Mouse (Mus musculus) midbrain, embryonic 14.5 days (tissue): ENCODE data around the gene Fbxo36. TPM values are rescaled to one million over a fixed set of nuclear protein-coding genes. Genes with fewer than 3 reads are reported as not detected.
A peak's percentile ranks its signal among the peaks of the same experiment; 100 is the strongest.

Experiments used
- ATAC-seq: fragments of 200-750 bp; cut with Nextera tagmentation; 2 replicates; pipeline ENCODE4 v1.8.0; 2017; ENCODE audit warnings: moderate number of reproducible peaks, moderate library complexity; ENCODE audit not compliant: low FRiP score, low TSS enrichment
- DNase-seq: peaks from one replicate; pipeline ENCODE4 v3.0.0-alpha.2; 2015
- H3K27ac ChIP-seq: fragments of 300-500 bp; sonication (generic); replicated peaks from 2 replicates; pipeline ENCODE4 v1.5.1; 2014; ENCODE audit warnings: mild to moderate bottlenecking, low read depth, low read length, moderate library complexity
- H3K27me3 ChIP-seq: fragments of 300-500 bp; sonication (generic); 2 replicates; pipeline ENCODE4 v1.6.1; 2014; ENCODE audit warnings: low read length, control low read depth, mixed read lengths; ENCODE audit not compliant: control insufficient read depth, insufficient read depth
- H3K36me3 ChIP-seq: fragments of 300-500 bp; sonication (generic); 2 replicates; pipeline ENCODE4 v1.6.1; 2014; ENCODE audit warnings: low read length, control low read depth; ENCODE audit not compliant: control insufficient read depth, insufficient read depth
- H3K4me1 ChIP-seq: fragments of 300-500 bp; sonication (generic); 2 replicates; pipeline ENCODE4 v1.6.1; 2014; ENCODE audit warnings: mild to moderate bottlenecking, antibody characterized with exemption, low read length, control low read depth; ENCODE audit not compliant: control insufficient read depth, insufficient read depth
- H3K4me2 ChIP-seq: fragments of 300-500 bp; sonication (generic); 2 replicates; pipeline ENCODE4 v1.6.1; 2014; ENCODE audit warnings: mild to moderate bottlenecking, low read length, moderate library complexity
- H3K4me3 ChIP-seq: fragments of 300-500 bp; sonication (generic); replicated peaks from 2 replicates; pipeline ENCODE4 v1.5.1; 2014; ENCODE audit warnings: low read depth, low read length
- H3K9ac ChIP-seq: fragments of 300-500 bp; sonication (generic); replicated peaks from 2 replicates; pipeline ENCODE4 v1.6.1; 2014; ENCODE audit warnings: mild to moderate bottlenecking, low read length, moderate library complexity
- H3K9me3 ChIP-seq: fragments of 300-500 bp; sonication (generic); 2 replicates; pipeline ENCODE4 v1.6.1; 2016; ENCODE audit warnings: low read length, control low read depth, mixed read lengths; ENCODE audit not compliant: control insufficient read depth
- WGBS: fragments of 180-500 bp; shearing (Covaris S2); extraction: QIAGEN DNeasy Blood & Tissue Kit; methylation state at CpG from one replicate; pipeline ENCODE4 v1.1.7; 2014; 5-methylcytosine and 5-hydroxymethylcytosine counted together
- polyA plus RNA-seq: library from polyadenylated mRNA; unstranded; fragments of >200 nt; fragmentation: Nextera tagmentation; extraction: Ambion mirVana; gene quantifications from 2 replicates; pipeline ENCODE4 v1.2.1, GENCODE M21; 2014

Gene Fbxo36
- polyA plus RNA-seq, 1 experiment from 2014 or later: 6.3 TPM

DNA sequence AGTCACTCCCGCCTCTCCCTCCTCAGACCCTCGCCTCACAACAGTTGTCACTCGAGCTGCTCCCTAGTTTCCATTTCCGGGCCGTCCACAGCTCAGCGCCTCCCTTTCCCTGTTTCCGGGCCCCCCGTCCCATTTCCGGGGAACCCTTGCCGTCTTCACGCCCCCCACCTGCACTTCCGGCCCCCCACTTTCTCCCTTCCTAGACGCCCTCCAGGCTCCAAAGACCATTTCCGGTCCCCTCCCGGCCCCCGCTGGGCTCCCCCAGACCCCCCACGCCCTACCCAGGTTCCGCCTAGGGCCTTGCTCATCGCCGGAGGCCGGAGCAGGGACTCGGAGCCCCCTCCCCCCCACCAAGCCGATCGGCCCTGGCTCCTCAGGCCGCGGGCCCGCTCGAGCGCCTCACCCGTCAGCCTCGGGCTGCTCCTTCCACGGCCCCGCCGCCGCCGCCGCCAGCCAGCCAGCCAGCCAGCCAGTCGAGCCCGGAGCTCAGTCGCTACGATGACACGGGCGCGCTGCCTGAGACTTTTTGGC is 955 bp upstream of the Fbxo36 start:
- WGBS: under 1% methylated on average over 41 of the region's 44 CpGs
- Histone ChIP-seq H3K4me3 (peak overlapping the region; percentile 80), H3K27ac (peak overlapping the region; percentile 98), H3K27me3 (no peaks in the 10 kb centered on the region), H3K4me1 (peaks cover 25% of the 10 kb centered on the region), H3K4me2 (peak overlapping the region; percentile 79), H3K9ac (peak overlapping the region; percentile 80), H3K36me3 (0 out of 2 replicates have a peak, but pooled peaks cover 6% of the 10 kb centered on the region), H3K9me3 (no peaks in the 10 kb centered on the region)
- ATAC-seq: peak; percentile 69
- peak; percentile 85 for DNase-seq

DNA sequence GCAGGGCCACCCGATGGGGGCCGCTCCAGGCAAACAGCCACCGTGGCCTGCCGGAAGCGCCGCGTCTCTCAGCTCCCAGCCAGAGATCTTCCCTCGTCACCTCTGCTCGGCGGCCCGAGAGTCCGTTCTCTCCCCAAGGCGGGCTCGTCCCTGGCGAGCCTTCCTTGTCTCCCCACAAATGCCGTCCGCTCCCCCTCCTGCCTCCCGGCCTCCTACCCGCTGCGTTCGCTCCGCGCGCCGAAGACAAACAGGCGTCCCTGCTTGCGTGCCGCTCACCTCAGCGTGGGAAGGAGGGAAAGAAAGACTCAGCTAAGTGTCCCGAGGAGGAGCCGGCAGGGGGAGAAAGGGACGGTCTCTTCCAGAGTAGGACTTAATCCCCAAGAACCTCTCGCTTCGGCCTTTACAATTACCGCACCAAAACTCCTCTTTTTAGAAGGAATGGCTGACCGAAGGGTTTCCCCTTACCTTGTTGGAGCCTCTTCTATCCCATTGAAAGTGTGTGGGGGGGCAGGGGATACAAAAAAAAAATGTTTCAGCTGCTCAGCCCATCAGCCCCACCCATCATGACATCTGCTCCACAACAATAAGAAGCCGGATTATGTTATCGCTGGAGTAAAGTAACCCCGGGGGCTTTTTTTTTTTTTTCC is 500 bp downstream of the Fbxo36 start, which contains the start of gene Trip12:
TSS of gene Trip12 (minus strand) at position 499 of the 647 bp plus-strand sequence.
- peaks cover 25% of the 10 kb centered on the region for H3K4me1 ChIP-seq
- H3K4me2 ChIP-seq: peak within 1 kb of the TSS; percentile 79
- H3K4me3 ChIP-seq: peak within 1 kb of the TSS; percentile 80
- peak; percentile 69 for DNase-seq
- peak within 1 kb of the TSS; percentile 80 for H3K9ac ChIP-seq
- no peaks in the 10 kb centered on the region for H3K9me3 ChIP-seq
- H3K27ac ChIP-seq: peak within 1 kb of the TSS; percentile 98
- no peaks in the 10 kb centered on the region for H3K27me3 ChIP-seq
- ATAC-seq: peak; percentile 44
- 0% methylated on average over 39 of the region's 39 CpGs for WGBS
- 0 out of 2 replicates have a peak, but pooled peaks cover 4% of the 10 kb centered on the region for H3K36me3 ChIP-seq

DNA sequence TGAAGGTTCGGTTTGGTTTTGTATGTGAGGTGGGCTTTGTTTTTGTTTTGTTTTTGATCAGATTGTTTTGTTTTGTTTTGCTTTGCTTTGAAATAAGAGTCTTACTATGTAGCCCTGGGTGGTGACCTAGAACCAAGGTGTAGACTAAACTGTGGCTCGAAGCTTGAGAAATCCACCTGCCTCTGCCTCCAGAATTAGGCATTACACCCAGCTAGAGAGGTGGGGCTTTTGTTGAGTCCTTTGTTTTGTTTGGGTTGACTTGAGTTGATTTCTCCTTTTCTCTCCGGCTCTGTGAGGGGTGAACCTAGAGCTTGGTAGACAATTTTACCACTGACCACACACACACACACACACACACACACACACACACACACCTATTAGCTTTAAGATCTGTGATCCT is 1.4 kb downstream of the Fbxo36 start:
- peak overlapping the region; percentile 79 for H3K4me2 ChIP-seq
- H3K36me3 ChIP-seq: 0 out of 2 replicates have a peak, but pooled peaks cover 4% of the 10 kb centered on the region
- no peak overlapping the region; the same call in 1 of the 2 replicates for H3K9ac ChIP-seq
- DNase-seq (peak; percentile 7), ATAC-seq (no peak)
- H3K4me1 ChIP-seq: peaks cover 23% of the 10 kb centered on the region
- no peaks in the 10 kb centered on the region for H3K27me3 ChIP-seq
- peak overlapping the region; percentile 98 for H3K27ac ChIP-seq
- H3K4me3 ChIP-seq: peak overlapping the region; percentile 80
- H3K9me3 ChIP-seq: no peaks in the 10 kb centered on the region
- 63% methylated on average over 3 of the region's 3 CpGs for WGBS

GRCm38 (mm10) chr1:84843366-84843765 is 3.7 kb downstream of the Fbxo36 start:
- Histone ChIP-seq H3K4me3 (no peak overlapping the region), H3K27me3 (no peaks in the 10 kb centered on the region), H3K9ac (no peak overlapping the region), H3K36me3 (0 out of 2 replicates have a peak, but pooled peaks cover 4% of the 10 kb centered on the region), H3K27ac (no peak overlapping the region), H3K4me1 (peaks cover 6% of the 10 kb centered on the region; the same call in 1 of the 2 replicates), H3K9me3 (no peaks in the 10 kb centered on the region), H3K4me2 (no peak overlapping the region)
- ATAC-seq (no peak), DNase-seq (no peak)
- WGBS: 91% methylated on average over 2 of the region's 2 CpGs

- Histone ChIP-seq H3K36me3 (0 out of 2 replicates have a peak, but pooled peaks cover 10% of the 10 kb centered on the region), H3K4me3 (no peak overlapping the region), H3K9ac (no peak overlapping the region), H3K9me3 (no peaks in the 10 kb centered on the region), H3K27me3 (no peaks in the 10 kb centered on the region), H3K4me2 (no peak overlapping the region), H3K27ac (no peak overlapping the region), H3K4me1 (no peaks in the 10 kb centered on the region)
- ATAC-seq (no peak), DNase-seq (no peak)
- 93% methylated on average over 7 of the region's 7 CpGs for WGBS
Measured at GRCm38 (mm10) chr1:84847698-84848097, 8.1 kb downstream of the Fbxo36 start.

GRCm38 (mm10) chr1:84848335-84848734 is 8.7 kb downstream of the Fbxo36 start:
- H3K9ac ChIP-seq: no peak overlapping the region
- H3K4me2 ChIP-seq: no peak overlapping the region
- H3K9me3 ChIP-seq: no peaks in the 10 kb centered on the region
- DNase-seq: no peak
- no peaks in the 10 kb centered on the region for H3K4me1 ChIP-seq
- WGBS: 94% methylated on average over 3 of the region's 3 CpGs
- no peaks in the 10 kb centered on the region for H3K27me3 ChIP-seq
- H3K4me3 ChIP-seq: no peak overlapping the region
- ATAC-seq: no peak
- 0 out of 2 replicates have a peak, but pooled peaks cover 6% of the 10 kb centered on the region for H3K36me3 ChIP-seq
- H3K27ac ChIP-seq: no peak overlapping the region

GRCm38 (mm10) chr1:84848801-84849455 is 9.3 kb downstream of the Fbxo36 start:
- ATAC-seq (no peak), DNase-seq (no peak)
- 96% methylated on average over 6 of the region's 6 CpGs for WGBS
- no peak overlapping the region for H3K4me3 ChIP-seq
- no peaks in the 10 kb centered on the region for H3K4me1 ChIP-seq
- 0 out of 2 replicates have a peak, but pooled peaks cover 6% of the 10 kb centered on the region for H3K36me3 ChIP-seq
- no peaks in the 10 kb centered on the region for H3K9me3 ChIP-seq
- no peak overlapping the region for H3K27ac ChIP-seq
- no peak overlapping the region for H3K4me2 ChIP-seq
- no peaks in the 10 kb centered on the region for H3K27me3 ChIP-seq
- no peak overlapping the region for H3K9ac ChIP-seq

DNA sequence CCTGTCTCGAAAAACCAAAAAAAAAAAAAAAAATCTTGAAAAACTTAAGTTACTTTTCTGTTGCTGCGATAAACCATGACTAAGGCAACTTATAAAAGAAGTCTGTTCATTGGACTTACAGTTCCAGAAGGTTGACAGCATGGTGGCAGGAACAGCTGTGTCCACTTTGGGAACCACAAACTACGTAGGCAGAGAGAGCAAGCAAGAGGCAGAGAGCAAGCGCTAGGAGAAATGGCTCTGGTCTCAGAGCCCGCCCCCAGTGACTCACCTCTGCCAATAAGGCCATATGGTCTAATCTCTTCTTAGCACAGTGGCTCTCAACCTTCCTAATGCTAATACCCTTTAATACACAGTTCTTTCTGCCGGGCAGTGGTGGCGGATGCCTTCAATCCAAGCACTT is 10.2 kb downstream of the Fbxo36 start:
- H3K4me3 ChIP-seq: no peak overlapping the region
- ATAC-seq (no peak), DNase-seq (no peak)
- H3K4me1 ChIP-seq: no peaks in the 10 kb centered on the region
- no peak overlapping the region for H3K4me2 ChIP-seq
- 0 out of 2 replicates have a peak, but pooled peaks cover 6% of the 10 kb centered on the region for H3K36me3 ChIP-seq
- 97% methylated on average over 7 of the region's 7 CpGs for WGBS
- no peak overlapping the region for H3K9ac ChIP-seq
- H3K27me3 ChIP-seq: no peaks in the 10 kb centered on the region
- no peak overlapping the region for H3K27ac ChIP-seq
- no peaks in the 10 kb centered on the region for H3K9me3 ChIP-seq
